Mouse (Mus musculus) embryo, embryonic 9.5 days (tissue): Measurements from ENCODE around the gene Soga3.

Experiments used
- DNase-seq: peaks from one replicate; pipeline ENCODE4 v3.0.0-alpha.2; 2017; ENCODE audit errors: extremely low spot score

The Soga3 gene

GRCm38 (mm10) chr10:29206730-29207129, 63.1 kb downstream of the Soga3 start:
- peak; percentile 43 for DNase-seq

- DNase-seq, result no peak
Measured at GRCm38 (mm10) chr10:29208735-29209134, 65.1 kb downstream of the Soga3 start.

GRCm38 (mm10) chr10:29211453-29211852, 67.8 kb downstream of the Soga3 start, which contains the start of gene 9330159F19Rik:
9330159F19Rik (plus strand) TSS chr10:29211606.
- peak; percentile 50 for DNase-seq

- DNase-seq, result no peak
Measured at GRCm38 (mm10) chr10:29213534-29214100, 70.0 kb downstream of the Soga3 start.

GRCm38 (mm10) chr10:29216957-29217356, 73.3 kb downstream of the Soga3 start:
- no peak for DNase-seq

- no peak for DNase-seq
Measured at GRCm38 (mm10) chr10:29217451-29217850, 73.8 kb downstream of the Soga3 start.

- no peak for DNase-seq
Measured at GRCm38 (mm10) chr10:29225329-29225728, 81.7 kb downstream of the Soga3 start.

- no peak for DNase-seq
Measured at GRCm38 (mm10) chr10:29231208-29231607, 87.6 kb downstream of the Soga3 start.
